Mouse (Mus musculus) embryonic facial prominence, embryonic 13.5 days (tissue): ENCODE results near the gene Bsg. TPM values are rescaled to one million over a fixed set of nuclear protein-coding genes. Genes with fewer than 3 reads are reported as not detected.
A peak's percentile ranks its signal among the peaks of the same experiment; 100 is the strongest.
"Not testable (repeated sequence)": the region's sequence is repeated elsewhere in the genome, so short reads cannot be mapped to it uniquely, and the experiment has no call there.

Experiments
- ATAC-seq: fragments of 200-750 bp; cut with Nextera tagmentation; 2 replicates; pipeline ENCODE4 v1.8.0; 2017; ENCODE audit warnings: low read depth; ENCODE audit not compliant: insufficient number of reproducible peaks, insufficient read depth, low FRiP score, low TSS enrichment
- H3K27ac ChIP-seq: fragments of 300-500 bp; sonication (generic); 2 replicates; pipeline ENCODE4 v1.5.1; 2015; ENCODE audit warnings: moderate library complexity, mild to moderate bottlenecking, inconsistent platforms
- H3K27me3 ChIP-seq: fragments of 300-500 bp; sonication (generic); 2 replicates; pipeline ENCODE4 v1.6.1; 2015; ENCODE audit warnings: mild to moderate bottlenecking, inconsistent platforms
- H3K36me3 ChIP-seq: fragments of 300-500 bp; sonication (generic); 2 replicates; pipeline ENCODE4 v1.6.1; 2015; ENCODE audit warnings: mild to moderate bottlenecking, inconsistent platforms
- H3K4me1 ChIP-seq: fragments of 300-500 bp; sonication (generic); 2 replicates; pipeline ENCODE4 v1.6.1; 2015; ENCODE audit warnings: inconsistent platforms
- H3K4me2 ChIP-seq: fragments of 300-500 bp; sonication (generic); 2 replicates; pipeline ENCODE4 v1.6.1; 2015; ENCODE audit warnings: moderate library complexity, mild to moderate bottlenecking, inconsistent platforms
- H3K4me3 ChIP-seq: fragments of 300-500 bp; sonication (generic); 2 replicates; pipeline ENCODE4 v1.5.1; 2015; ENCODE audit warnings: mild to moderate bottlenecking, inconsistent platforms
- H3K9ac ChIP-seq: fragments of 300-500 bp; sonication (generic); 2 replicates; pipeline ENCODE4 v1.6.1; 2015; ENCODE audit warnings: mild to moderate bottlenecking, inconsistent platforms
- H3K9me3 ChIP-seq: fragments of 300-500 bp; sonication (generic); 2 replicates; pipeline ENCODE4 v1.6.1; 2016; ENCODE audit warnings: inconsistent platforms
- WGBS: fragments of 180-500 bp; shearing (Covaris S2); methylation state at CpG from one replicate; pipeline ENCODE4 v1.1.7; 2015; ENCODE audit warnings: mixed read lengths; 5-methylcytosine and 5-hydroxymethylcytosine counted together
- polyA plus RNA-seq: library from polyadenylated mRNA; unstranded; fragments of >200 nt; fragmentation: Nextera tagmentation; extraction: Ambion mirVana; gene quantifications from 2 replicates; pipeline ENCODE4 v1.2.1, GENCODE M21; 2015

The Bsg gene
- polyA plus RNA-seq, 1 experiment from 2014 or later = 703 TPM

GRCm38 (mm10) chr10:79695231-79696128 lies 8.8 kb upstream of the Bsg start:
- 0 out of 2 replicates have a peak, but pooled peaks have one; percentile 7 for ATAC-seq

GRCm38 (mm10) chr10:79696129-79696651 lies 8.1 kb upstream of the Bsg start:
- H3K27ac ChIP-seq = peak overlapping the region; percentile 68
- H3K9me3 ChIP-seq = no peaks in the 10 kb centered on the region
- H3K4me2 ChIP-seq = peak overlapping the region; percentile 18
- WGBS = 19% methylated on average over 9 of the region's 9 CpGs
- H3K36me3 ChIP-seq = peaks cover 6% of the 10 kb centered on the region; the same call in 1 of the 2 replicates
- H3K27me3 ChIP-seq = no peaks in the 10 kb centered on the region
- H3K9ac ChIP-seq = no peak overlapping the region
- ATAC-seq = no peak
- no peak overlapping the region for H3K4me3 ChIP-seq
- H3K4me1 ChIP-seq = peaks cover 24% of the 10 kb centered on the region

More at GRCm38 (mm10) chr10:79695231-79696128, 8.8 kb upstream of the Bsg start:
- 59% methylated on average over 13 of the region's 13 CpGs for WGBS
- peak overlapping the region; percentile 18 for H3K4me2 ChIP-seq
- H3K4me3 ChIP-seq = no peak overlapping the region
- H3K9ac ChIP-seq = no peak overlapping the region
- H3K27ac ChIP-seq = peak overlapping the region; percentile 68
- no peaks in the 10 kb centered on the region for H3K27me3 ChIP-seq
- peaks cover 6% of the 10 kb centered on the region; the same call in 1 of the 2 replicates for H3K36me3 ChIP-seq
- H3K9me3 ChIP-seq = no peaks in the 10 kb centered on the region
- peaks cover 19% of the 10 kb centered on the region for H3K4me1 ChIP-seq

- Histone ChIP-seq H3K4me2 (no peak overlapping the region), H3K4me1 (peaks cover 25% of the 10 kb centered on the region), H3K27me3 (no peaks in the 10 kb centered on the region), H3K9me3 (no peaks in the 10 kb centered on the region), H3K9ac (no peak overlapping the region), H3K27ac (no peak overlapping the region), H3K36me3 (no peaks in the 10 kb centered on the region), H3K4me3 (no peak overlapping the region)
- 86% methylated on average over 6 of the region's 6 CpGs for WGBS
- ATAC-seq = no peak
Observed at GRCm38 (mm10) chr10:79697916-79698315, 6.4 kb upstream of the Bsg start.

- no peak overlapping the region for H3K4me3 ChIP-seq
- H3K9me3 ChIP-seq = no peaks in the 10 kb centered on the region
- no peaks in the 10 kb centered on the region for H3K27me3 ChIP-seq
- no peak overlapping the region for H3K27ac ChIP-seq
- H3K4me2 ChIP-seq = no peak overlapping the region
- H3K9ac ChIP-seq = no peak overlapping the region
- 95% methylated on average over 6 of the region's 6 CpGs for WGBS
- no peaks in the 10 kb centered on the region for H3K36me3 ChIP-seq
- no peak for ATAC-seq
- H3K4me1 ChIP-seq = peaks cover 25% of the 10 kb centered on the region
Observed at GRCm38 (mm10) chr10:79698459-79698858, 5.8 kb upstream of the Bsg start.

- Histone ChIP-seq H3K4me2 (no peak overlapping the region), H3K4me1 (peaks cover 25% of the 10 kb centered on the region), H3K4me3 (no peak overlapping the region), H3K27ac (no peak overlapping the region), H3K9ac (peak overlapping the region; percentile 44; the same call in 1 of the 2 replicates), H3K9me3 (no peaks in the 10 kb centered on the region), H3K27me3 (no peaks in the 10 kb centered on the region), H3K36me3 (no peaks in the 10 kb centered on the region)
- WGBS = 51% methylated on average over 7 of the region's 7 CpGs
- ATAC-seq = no peak
Observed at GRCm38 (mm10) chr10:79700676-79701075, 3.6 kb upstream of the Bsg start.

GRCm38 (mm10) chr10:79701443-79702129 lies 2.7 kb upstream of the Bsg start:
- Histone ChIP-seq H3K27me3 (no peaks in the 10 kb centered on the region), H3K27ac (no peak overlapping the region), H3K4me3 (no peak overlapping the region; the same call in 1 of the 2 replicates), H3K4me1 (peaks cover 25% of the 10 kb centered on the region), H3K4me2 (no peak overlapping the region), H3K9ac (0 out of 2 replicates have a peak overlapping the region, but pooled peaks have one; percentile 36), H3K9me3 (no peaks in the 10 kb centered on the region), H3K36me3 (peaks cover 5% of the 10 kb centered on the region; the same call in 1 of the 2 replicates)
- WGBS = 42% methylated on average over 10 of the region's 10 CpGs
- no peak for ATAC-seq

- not testable (repeated sequence) for H3K27ac ChIP-seq, H3K27me3 ChIP-seq, H3K9me3 ChIP-seq, ATAC-seq, H3K4me3 ChIP-seq, H3K9ac ChIP-seq, H3K4me2 ChIP-seq
- Histone ChIP-seq H3K36me3 (peaks cover 18% of the 10 kb centered on the region), H3K4me1 (peaks cover 36% of the 10 kb centered on the region)
- 87% methylated on average over 4 of the region's 4 CpGs for WGBS
Observed at GRCm38 (mm10) chr10:79702970-79703369, 1.3 kb upstream of the Bsg start.

- Histone ChIP-seq H3K4me1 (peaks cover 36% of the 10 kb centered on the region), H3K27ac (no peak overlapping the region), H3K4me3 (peak overlapping the region; percentile 79), H3K36me3 (peaks cover 22% of the 10 kb centered on the region), H3K4me2 (peak overlapping the region; percentile 99), H3K9me3 (no peaks in the 10 kb centered on the region), H3K9ac (peak overlapping the region; percentile 93), H3K27me3 (no peaks in the 10 kb centered on the region)
- ATAC-seq = no peak
- 75% methylated on average over 10 of the region's 10 CpGs for WGBS
Observed at GRCm38 (mm10) chr10:79703541-79703940, 750 bp upstream of the Bsg start.

- H3K9me3 ChIP-seq = no peaks in the 10 kb centered on the region
- H3K9ac ChIP-seq = peak overlapping the region; percentile 93
- peaks cover 36% of the 10 kb centered on the region for H3K36me3 ChIP-seq
- peaks cover 36% of the 10 kb centered on the region for H3K4me1 ChIP-seq
- peak overlapping the region; percentile 83 for H3K27ac ChIP-seq
- ATAC-seq = no peak
- H3K27me3 ChIP-seq = no peaks in the 10 kb centered on the region
- WGBS = 4% methylated on average over 10 of the region's 10 CpGs
- H3K4me3 ChIP-seq = peak overlapping the region; percentile 79
- H3K4me2 ChIP-seq = peak overlapping the region; percentile 99
Observed at GRCm38 (mm10) chr10:79704970-79705360, 674 bp downstream of the Bsg start.

- Histone ChIP-seq H3K9ac (peak overlapping the region; percentile 93), H3K4me3 (peak overlapping the region; percentile 79), H3K27ac (no peak overlapping the region), H3K4me2 (peak overlapping the region; percentile 99), H3K9me3 (no peaks in the 10 kb centered on the region), H3K36me3 (peaks cover 46% of the 10 kb centered on the region), H3K4me1 (peaks cover 33% of the 10 kb centered on the region), H3K27me3 (no peaks in the 10 kb centered on the region)
- no peak for ATAC-seq
- WGBS = 85% methylated on average over 5 of the region's 5 CpGs
Observed at GRCm38 (mm10) chr10:79705951-79706350, 1.7 kb downstream of the Bsg start.

- Histone ChIP-seq H3K27ac (no peak overlapping the region), H3K4me1 (peaks cover 29% of the 10 kb centered on the region), H3K27me3 (no peaks in the 10 kb centered on the region), H3K9ac (peak overlapping the region; percentile 93), H3K36me3 (peaks cover 52% of the 10 kb centered on the region), H3K4me2 (peak overlapping the region; percentile 99), H3K4me3 (peak overlapping the region; percentile 79; the same call in 1 of the 2 replicates), H3K9me3 (no peaks in the 10 kb centered on the region)
- no peak for ATAC-seq
- WGBS = 87% methylated on average over 5 of the region's 5 CpGs
Observed at GRCm38 (mm10) chr10:79706406-79707094, 2.3 kb downstream of the Bsg start.
